Mouse (Mus musculus): ENCODE results near the gene Gdf15. TPM values are rescaled to one million over a fixed set of nuclear protein-coding genes. Genes with fewer than 3 reads are reported as not detected.

Gdf15 gene
- polyA plus RNA-seq, 1 experiment from 2014 or later, result 0.19 TPM

- H3K36me3 ChIP-seq (replicated peaks), result no peaks in the 10 kb centered on the region
- peaks cover 5% of the 10 kb centered on the region; the same call in 1 of the 2 replicates for H3K4me1 ChIP-seq
- H3K4me3 ChIP-seq, result no peak overlapping the region
- H3K27me3 ChIP-seq (replicated peaks), result no peaks in the 10 kb centered on the region; the same call in 1 of the 2 replicates
- H3K4me2 ChIP-seq, result no peak overlapping the region
- no peak overlapping the region for H3K27ac ChIP-seq
- no peak for ATAC-seq (replicated peaks)
- H3K9ac ChIP-seq, result no peak overlapping the region
- WGBS, result 55% methylated on average over 8 of the region's 8 CpGs
- no peaks in the 10 kb centered on the region for H3K9me3 ChIP-seq
Observed at GRCm38 (mm10) chr8:70636838-70637237, 4.6 kb upstream of the Gdf15 start.

GRCm38 (mm10) chr8:70635527-70635926 is 3.3 kb upstream of the Gdf15 start:
- no peaks in the 10 kb centered on the region for H3K36me3 ChIP-seq (replicated peaks)
- no peak overlapping the region for H3K4me3 ChIP-seq
- H3K27me3 ChIP-seq (replicated peaks), result no peaks in the 10 kb centered on the region; the same call in 1 of the 2 replicates
- no peak overlapping the region for H3K4me2 ChIP-seq
- H3K9me3 ChIP-seq, result no peaks in the 10 kb centered on the region
- ATAC-seq (replicated peaks), result no peak
- 65% methylated on average over 6 of the region's 6 CpGs for WGBS
- no peak overlapping the region for H3K27ac ChIP-seq
- H3K4me1 ChIP-seq, result peaks cover 9% of the 10 kb centered on the region; the same call in 1 of the 2 replicates
- H3K9ac ChIP-seq, result no peak overlapping the region

- 62% methylated on average over 6 of the region's 6 CpGs for WGBS
- Histone ChIP-seq H3K4me2 (no peak overlapping the region), H3K27me3 (replicated peaks) (no peaks in the 10 kb centered on the region; the same call in 1 of the 2 replicates), H3K36me3 (replicated peaks) (no peaks in the 10 kb centered on the region), H3K4me1 (peaks cover 23% of the 10 kb centered on the region), H3K27ac (no peak overlapping the region), H3K9me3 (no peaks in the 10 kb centered on the region), H3K9ac (no peak overlapping the region), H3K4me3 (no peak overlapping the region)
- ATAC-seq (replicated peaks), result no peak
Observed at GRCm38 (mm10) chr8:70634066-70634465, 1.8 kb upstream of the Gdf15 start.

DNA sequence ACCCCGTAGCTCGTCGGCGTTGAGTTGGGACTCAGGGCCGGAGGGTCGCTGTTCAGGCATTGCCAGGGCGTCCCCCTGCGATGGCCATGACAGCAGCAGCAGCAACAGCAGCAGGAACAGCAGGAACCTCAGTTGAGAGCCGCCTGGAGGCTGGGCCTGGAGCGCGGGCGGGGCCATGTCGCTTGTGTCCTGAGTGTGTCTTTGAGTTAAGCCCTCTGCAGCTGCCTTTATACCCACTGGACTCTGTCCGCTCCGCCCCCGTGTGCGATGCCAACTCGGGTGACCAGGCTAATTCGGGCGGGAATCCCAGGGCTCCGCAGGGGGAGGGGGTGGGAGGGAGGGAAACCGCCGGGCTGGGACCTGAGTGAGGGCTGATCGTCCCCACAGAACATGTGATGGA is 820 bp downstream of the Gdf15 start:
- no peaks in the 10 kb centered on the region for H3K9me3 ChIP-seq
- peaks cover 19% of the 10 kb centered on the region for H3K4me1 ChIP-seq
- WGBS, result 13% methylated on average over 24 of the region's 24 CpGs
- no peak overlapping the region for H3K4me3 ChIP-seq
- no peak overlapping the region for H3K9ac ChIP-seq
- no peak overlapping the region for H3K4me2 ChIP-seq
- no peak overlapping the region for H3K27ac ChIP-seq
- no peak for ATAC-seq (replicated peaks)
- no peaks in the 10 kb centered on the region for H3K36me3 ChIP-seq (replicated peaks)
- H3K27me3 ChIP-seq (replicated peaks), result no peaks in the 10 kb centered on the region; the same call in 1 of the 2 replicates

DNA sequence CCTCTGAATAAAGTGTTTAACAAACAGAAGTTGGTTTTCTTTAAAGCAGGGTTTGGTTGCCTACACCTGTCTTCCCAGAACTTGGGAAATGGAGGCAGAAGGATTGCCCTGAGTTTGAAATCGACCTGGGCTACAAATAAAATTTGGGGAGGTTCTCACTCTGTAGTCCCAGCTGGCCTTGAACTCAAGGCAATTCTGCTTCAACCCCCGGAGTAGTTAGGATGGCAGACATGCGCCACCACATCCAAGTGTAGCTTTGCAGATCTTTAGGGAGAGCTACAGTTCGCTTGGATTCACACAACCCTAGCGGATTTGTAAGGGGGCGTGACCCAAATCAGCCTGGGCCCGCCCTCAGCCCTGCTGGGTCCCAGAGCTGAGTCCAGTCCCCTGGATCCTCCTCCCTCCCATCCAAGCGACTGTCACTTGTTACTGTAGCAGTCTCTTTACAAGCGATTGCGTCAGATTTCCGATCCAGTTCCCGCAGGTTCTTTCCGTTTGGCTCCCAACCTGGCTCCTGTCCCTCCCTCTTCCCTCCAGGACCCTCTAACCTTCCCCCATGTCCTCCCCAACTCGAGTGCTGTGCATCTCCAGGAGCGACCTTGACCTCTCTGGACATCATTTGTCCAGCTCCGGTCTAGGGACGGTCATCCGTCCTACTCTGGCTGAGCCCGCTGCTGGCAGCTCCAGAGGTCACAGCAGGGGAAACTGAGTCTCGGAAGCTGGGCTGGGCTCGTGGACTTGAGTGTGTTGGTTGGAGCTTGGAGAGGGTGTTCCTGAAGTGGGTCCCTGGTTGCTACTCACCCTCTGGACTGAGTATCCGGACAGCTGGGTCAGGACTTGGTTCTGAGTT is 1.5 kb downstream of the Gdf15 start:
- H3K9ac ChIP-seq, result no peak overlapping the region
- no peaks in the 10 kb centered on the region for H3K36me3 ChIP-seq (replicated peaks)
- peak; percentile 20; the same call in 1 of the 2 replicates for ATAC-seq (replicated peaks)
- no peaks in the 10 kb centered on the region; the same call in 1 of the 2 replicates for H3K27me3 ChIP-seq (replicated peaks)
- no peaks in the 10 kb centered on the region for H3K9me3 ChIP-seq
- 12% methylated on average over 22 of the region's 22 CpGs for WGBS
- peaks cover 19% of the 10 kb centered on the region for H3K4me1 ChIP-seq
- H3K4me2 ChIP-seq, result peak overlapping the region; percentile 71; the same call in 1 of the 2 replicates
- peak overlapping the region; percentile 47; the same call in 1 of the 2 replicates for H3K4me3 ChIP-seq
- H3K27ac ChIP-seq, result 0 out of 2 replicates have a peak overlapping the region, but pooled peaks have one; percentile 73

DNA sequence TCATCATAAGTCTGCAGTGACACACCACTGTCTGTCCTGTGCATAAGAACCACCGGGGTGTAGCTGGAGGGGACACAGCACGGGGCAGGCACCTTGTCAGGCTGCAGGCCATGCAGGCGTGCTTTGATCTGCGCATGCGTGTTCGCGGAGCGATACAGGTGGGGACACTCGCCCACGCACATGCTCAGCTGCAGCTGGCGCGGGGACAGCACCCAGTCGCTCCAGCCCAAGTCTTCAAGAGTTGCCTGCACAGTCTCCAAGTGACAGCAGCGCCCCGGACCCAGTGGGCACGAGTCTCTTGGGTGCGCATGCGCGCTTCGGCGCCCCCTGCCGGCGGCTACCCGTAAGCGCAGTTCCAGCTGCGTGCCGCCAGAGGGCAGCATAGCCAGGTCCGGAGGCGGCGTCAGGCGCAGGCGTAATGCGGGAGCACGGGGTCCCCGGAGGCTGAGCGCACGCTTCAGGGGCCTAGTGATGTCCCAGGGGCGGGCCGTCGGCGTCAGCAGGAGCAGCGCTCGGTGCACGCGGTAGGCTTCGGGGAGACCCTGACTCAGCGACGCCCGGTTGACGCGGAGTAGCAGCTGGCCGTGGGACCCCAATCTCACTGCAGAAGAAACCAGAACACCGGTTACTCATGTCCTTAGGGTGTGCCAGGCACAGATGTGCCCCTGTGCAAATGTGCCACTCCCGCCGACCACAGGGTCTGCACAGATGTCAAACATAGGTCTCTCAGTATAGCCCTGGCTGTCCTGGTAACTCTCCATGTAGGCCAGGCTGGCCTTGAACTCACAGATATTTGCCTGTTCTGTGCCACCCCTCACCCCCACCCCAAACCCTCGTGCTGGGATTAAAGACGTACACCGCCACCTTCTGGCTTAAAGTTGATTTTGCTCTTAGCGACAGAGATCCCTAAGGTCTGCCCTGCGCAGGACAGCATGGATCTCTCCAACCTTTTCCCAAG is 2.4 kb downstream of the Gdf15 start:
- Histone ChIP-seq H3K4me3 (peak overlapping the region; percentile 47), H3K27ac (peak overlapping the region; percentile 73), H3K36me3 (replicated peaks) (no peaks in the 10 kb centered on the region), H3K9me3 (no peaks in the 10 kb centered on the region), H3K9ac (peak overlapping the region; percentile 43), H3K4me2 (peak overlapping the region; percentile 71), H3K27me3 (replicated peaks) (no peaks in the 10 kb centered on the region; the same call in 1 of the 2 replicates), H3K4me1 (peaks cover 19% of the 10 kb centered on the region)
- under 1% methylated on average over 60 of the region's 60 CpGs for WGBS
- ATAC-seq (replicated peaks), result peak; percentile 94

DNA sequence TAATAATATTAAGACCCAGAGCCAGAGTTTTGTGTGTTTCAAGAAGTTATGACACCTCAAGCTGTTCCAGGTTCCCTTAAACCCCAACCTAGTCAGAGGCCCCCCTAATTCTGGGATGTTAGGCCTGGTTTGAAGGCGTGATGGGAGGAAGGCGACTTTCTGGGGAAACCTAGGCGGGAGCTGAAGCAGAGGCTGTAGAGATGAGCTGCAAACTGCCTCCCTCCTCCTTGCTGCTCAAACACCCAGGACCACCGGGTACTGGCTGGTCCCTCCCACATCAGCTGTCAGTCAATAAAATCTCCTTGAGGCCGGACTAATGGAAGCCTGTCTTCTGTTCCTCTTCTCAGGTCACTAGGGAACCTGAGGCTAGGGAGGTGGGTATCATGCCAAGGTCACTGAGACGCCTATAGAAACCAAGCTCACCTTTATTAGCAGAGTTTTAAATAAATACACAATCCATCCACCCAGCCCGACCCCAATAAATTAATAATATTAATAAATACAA is 3.2 kb downstream of the Gdf15 start:
- peak overlapping the region; percentile 47 for H3K4me3 ChIP-seq
- H3K27me3 ChIP-seq (replicated peaks), result no peaks in the 10 kb centered on the region; the same call in 1 of the 2 replicates
- no peaks in the 10 kb centered on the region for H3K36me3 ChIP-seq (replicated peaks)
- no peaks in the 10 kb centered on the region for H3K9me3 ChIP-seq
- peak overlapping the region; percentile 71 for H3K4me2 ChIP-seq
- 61% methylated on average over 7 of the region's 7 CpGs for WGBS
- peaks cover 19% of the 10 kb centered on the region for H3K4me1 ChIP-seq
- H3K27ac ChIP-seq, result peak overlapping the region; percentile 73
- peak overlapping the region; percentile 43 for H3K9ac ChIP-seq
- peak; percentile 9 for ATAC-seq (replicated peaks)

- peaks cover 19% of the 10 kb centered on the region for H3K4me1 ChIP-seq
- 86% methylated on average over 5 of the region's 5 CpGs for WGBS
- no peak overlapping the region for H3K4me2 ChIP-seq
- no peaks in the 10 kb centered on the region for H3K9me3 ChIP-seq
- H3K9ac ChIP-seq, result no peak overlapping the region
- peaks cover 2% of the 10 kb centered on the region; the same call in 1 of the 2 replicates for H3K27me3 ChIP-seq (replicated peaks)
- H3K27ac ChIP-seq, result no peak overlapping the region
- no peaks in the 10 kb centered on the region for H3K36me3 ChIP-seq (replicated peaks)
- no peak for ATAC-seq (replicated peaks)
- H3K4me3 ChIP-seq, result no peak overlapping the region
Observed at GRCm38 (mm10) chr8:70627041-70627440, 5.2 kb downstream of the Gdf15 start.

GRCm38 (mm10) chr8:70625104-70625503 is 7.2 kb downstream of the Gdf15 start:
- H3K27me3 ChIP-seq (replicated peaks), result peaks cover 8% of the 10 kb centered on the region; the same call in 1 of the 2 replicates
- ATAC-seq (replicated peaks), result no peak
- 28% methylated on average over 5 of the region's 5 CpGs for WGBS
- no peaks in the 10 kb centered on the region for H3K9me3 ChIP-seq
- H3K27ac ChIP-seq, result no peak overlapping the region
- no peaks in the 10 kb centered on the region for H3K36me3 ChIP-seq (replicated peaks)
- H3K4me3 ChIP-seq, result no peak overlapping the region
- H3K4me1 ChIP-seq, result peaks cover 10% of the 10 kb centered on the region
- H3K9ac ChIP-seq, result no peak overlapping the region
- no peak overlapping the region for H3K4me2 ChIP-seq

DNA sequence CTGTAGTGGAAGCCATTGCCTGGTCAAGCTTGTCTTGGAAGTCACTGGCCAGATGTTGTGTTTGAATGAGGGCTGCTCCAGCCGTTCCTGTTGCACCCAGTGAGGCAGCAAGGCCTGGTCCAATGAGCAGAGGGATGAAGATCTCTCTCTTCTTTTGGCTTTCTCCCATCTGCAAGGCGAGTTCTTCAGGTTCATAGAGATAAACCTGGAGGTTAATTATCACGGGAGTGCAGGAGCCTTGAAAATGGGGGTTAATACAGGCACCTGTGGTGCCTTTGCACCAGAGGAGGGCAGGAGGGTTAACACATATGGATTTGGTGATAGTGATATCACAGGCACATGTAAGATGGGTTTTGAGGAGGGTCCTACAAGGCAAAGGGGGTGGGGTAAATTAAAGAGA is 10.0 kb downstream of the Gdf15 start:
- H3K36me3 ChIP-seq (replicated peaks), result no peaks in the 10 kb centered on the region
- H3K27ac ChIP-seq, result no peak overlapping the region
- H3K27me3 ChIP-seq (replicated peaks), result peaks cover 8% of the 10 kb centered on the region; the same call in 1 of the 2 replicates
- H3K9me3 ChIP-seq, result no peaks in the 10 kb centered on the region
- ATAC-seq (replicated peaks), result no peak
- no peak overlapping the region for H3K4me3 ChIP-seq
- H3K4me1 ChIP-seq, result no peaks in the 10 kb centered on the region
- no peak overlapping the region for H3K9ac ChIP-seq
- H3K4me2 ChIP-seq, result no peak overlapping the region
- WGBS, result 60% methylated on average over 3 of the region's 3 CpGs

DNA sequence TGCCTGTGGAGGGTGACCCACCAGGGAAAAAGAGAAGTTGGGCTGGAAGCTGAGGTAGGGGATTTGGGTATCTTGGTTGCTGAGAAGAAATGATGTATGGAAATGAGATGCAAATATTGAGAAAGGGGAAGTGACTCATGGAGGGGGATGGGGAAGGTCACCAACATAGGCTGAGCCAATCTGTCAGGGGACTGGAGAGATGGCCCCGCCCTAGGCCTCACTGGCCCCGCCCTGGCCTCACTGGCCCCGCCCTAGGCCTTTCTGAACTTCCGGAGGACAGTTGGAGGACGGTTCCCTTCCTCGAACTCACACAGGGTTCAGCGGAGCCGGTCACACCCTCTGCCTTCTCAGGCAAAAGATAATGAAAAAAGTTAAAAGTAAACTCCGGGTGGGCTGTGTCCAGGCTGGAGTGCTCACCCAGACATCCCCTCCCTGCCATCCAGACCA is 13.3 kb downstream of the Gdf15 start:
- no peak overlapping the region for H3K4me2 ChIP-seq
- no peaks in the 10 kb centered on the region for H3K4me1 ChIP-seq
- WGBS, result 23% methylated on average over 9 of the region's 9 CpGs
- peaks cover 8% of the 10 kb centered on the region; the same call in 1 of the 2 replicates for H3K27me3 ChIP-seq (replicated peaks)
- no peak overlapping the region for H3K27ac ChIP-seq
- H3K9ac ChIP-seq, result no peak overlapping the region
- ATAC-seq (replicated peaks), result no peak
- H3K36me3 ChIP-seq (replicated peaks), result no peaks in the 10 kb centered on the region
- H3K9me3 ChIP-seq, result no peaks in the 10 kb centered on the region
- H3K4me3 ChIP-seq, result no peak overlapping the region
